Mouse (Mus musculus): ENCODE results near the gene Map7d3.

DNA sequence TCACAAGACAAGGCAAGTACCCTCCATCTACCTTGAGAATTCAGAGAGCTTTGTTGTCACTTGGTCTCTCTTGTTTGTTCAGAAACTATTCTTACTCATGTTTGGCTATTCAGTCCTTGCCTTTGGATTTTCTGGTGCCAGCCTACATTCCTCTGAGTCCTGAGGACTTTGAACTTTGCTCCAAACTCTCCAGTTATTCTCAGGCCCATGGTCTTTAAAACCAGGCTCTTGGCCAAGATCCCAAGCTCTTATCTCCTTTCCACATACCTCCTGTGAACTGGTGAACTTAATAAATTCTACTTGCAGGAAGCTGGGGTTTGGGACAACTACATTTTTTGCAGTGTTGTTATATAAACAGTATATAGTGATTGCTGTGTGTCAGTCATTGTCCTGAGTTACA lies 52.3 kb downstream of the Map7d3 start:
- TF ChIP-seq CTCF (IDR thresholded peaks at IDR 0.05) (no peak), EP300 (IDR thresholded peaks at IDR 0.05) (peak; percentile 84)

Measured in lung, postnatal 0 days (tissue).